Mouse (Mus musculus) lung, embryonic 16.5 days (tissue): ENCODE results near the gene Cdca3. TPM values are rescaled to one million over a fixed set of nuclear protein-coding genes. Genes with fewer than 3 reads are reported as not detected.
A peak's percentile ranks its signal among the peaks of the same experiment; 100 is the strongest.

Experiments used
- ATAC-seq: fragments of 200-750 bp; cut with Nextera tagmentation; 2 replicates; pipeline ENCODE4 v1.8.0; 2017; ENCODE audit warnings: low read depth, mild to moderate bottlenecking, moderate library complexity
- H3K27ac ChIP-seq: fragments of 300-500 bp; sonication (generic); 2 replicates; pipeline ENCODE4 v1.5.1; 2014; ENCODE audit warnings: mild to moderate bottlenecking, control low read depth, low read length
- H3K27me3 ChIP-seq: fragments of 300-500 bp; sonication (generic); 2 replicates; pipeline ENCODE4 v1.6.1; 2014; ENCODE audit warnings: low read depth, low read length, mixed read lengths; ENCODE audit not compliant: control insufficient read depth, insufficient read depth
- H3K36me3 ChIP-seq: fragments of 300-500 bp; sonication (generic); 2 replicates; pipeline ENCODE4 v1.6.1; 2014; ENCODE audit warnings: low read length; ENCODE audit not compliant: control insufficient read depth, insufficient read depth
- H3K4me1 ChIP-seq: fragments of 300-500 bp; sonication (generic); replicated peaks from 2 replicates; pipeline ENCODE4 v1.6.1; 2014; ENCODE audit warnings: low read length, mixed read lengths; ENCODE audit not compliant: control insufficient read depth, insufficient read depth
- H3K4me2 ChIP-seq: fragments of 300-500 bp; sonication (generic); 2 replicates; pipeline ENCODE4 v1.6.1; 2014; ENCODE audit warnings: low read depth, low read length, control low read depth
- H3K4me3 ChIP-seq: fragments of 300-500 bp; sonication (generic); 2 replicates; pipeline ENCODE4 v1.5.1; 2014; ENCODE audit warnings: mild to moderate bottlenecking, low read length, control low read depth
- H3K9ac ChIP-seq: fragments of 300-500 bp; sonication (generic); 2 replicates; pipeline ENCODE4 v1.6.1; 2014; ENCODE audit warnings: low read length, control low read depth
- H3K9me3 ChIP-seq: fragments of 300-500 bp; sonication (generic); 2 replicates; pipeline ENCODE4 v1.6.1; 2016; ENCODE audit warnings: low read length; ENCODE audit not compliant: control insufficient read depth
- WGBS: fragments of 180-500 bp; shearing (Covaris S2); extraction: QIAGEN DNeasy Blood & Tissue Kit; methylation state at CpG from one replicate; pipeline ENCODE4 v1.1.7; 2014; 5-methylcytosine and 5-hydroxymethylcytosine counted together
- polyA plus RNA-seq: library from polyadenylated mRNA; unstranded; fragments of >200 nt; fragmentation: Nextera tagmentation; extraction: Ambion mirVana; gene quantifications from 2 replicates; pipeline ENCODE4 v1.2.1, GENCODE M21; 2015

Gene Cdca3
- polyA plus RNA-seq, result 175 and 176 TPM in 2 replicates

GRCm38 (mm10) chr6:124828868-124829798 is at the start of gene Cdca3, which contains the start of gene Usp5:
Gene Cdca3 (plus strand): TSS chr6:124829547.
Gene Usp5 (minus strand): TSS chr6:124829484.
- Histone ChIP-seq H3K4me1 (peaks cover 14% of the 10 kb centered on the region), H3K4me2 (peak within 1 kb of the TSS; percentile 83), H3K4me3 (peak within 1 kb of the TSS; percentile 76), H3K27me3 (no peaks in the 10 kb centered on the region), H3K36me3 (peaks cover 18% of the 10 kb centered on the region), H3K27ac (peak within 1 kb of the TSS; percentile 92), H3K9ac (peak within 1 kb of the TSS; percentile 85), H3K9me3 (no peaks in the 10 kb centered on the region)
- WGBS, result under 1% methylated on average over 55 of the region's 55 CpGs
- peak; percentile 95 for ATAC-seq

GRCm38 (mm10) chr6:124779984-124780416 is 49.3 kb upstream of the Cdca3 start:
- peak overlapping the region; percentile 51 for H3K4me3 ChIP-seq
- peaks cover 9% of the 10 kb centered on the region; the same call in 1 of the 2 replicates for H3K4me1 ChIP-seq
- peaks cover 2% of the 10 kb centered on the region; the same call in 1 of the 2 replicates for H3K27me3 ChIP-seq
- no peaks in the 10 kb centered on the region for H3K9me3 ChIP-seq
- peak; percentile 68 for ATAC-seq
- peak overlapping the region; percentile 59 for H3K9ac ChIP-seq
- peak overlapping the region; percentile 81 for H3K4me2 ChIP-seq
- 5% methylated on average over 10 of the region's 10 CpGs for WGBS
- H3K27ac ChIP-seq, result no peak overlapping the region
- H3K36me3 ChIP-seq, result no peaks in the 10 kb centered on the region

GRCm38 (mm10) chr6:124780917-124781316 is 48.4 kb upstream of the Cdca3 start:
- peaks cover 9% of the 10 kb centered on the region; the same call in 1 of the 2 replicates for H3K4me1 ChIP-seq
- WGBS, result 82% methylated on average over 7 of the region's 7 CpGs
- ATAC-seq, result no peak

GRCm38 (mm10) chr6:124782436-124782835 is 46.9 kb upstream of the Cdca3 start:
- Histone ChIP-seq H3K27ac (no peak overlapping the region; the same call in 1 of the 2 replicates), H3K4me1 (peaks cover 9% of the 10 kb centered on the region; the same call in 1 of the 2 replicates), H3K9me3 (no peaks in the 10 kb centered on the region), H3K36me3 (no peaks in the 10 kb centered on the region), H3K4me3 (peak overlapping the region; percentile 39), H3K4me2 (peak overlapping the region; percentile 46), H3K27me3 (peaks cover 2% of the 10 kb centered on the region; the same call in 1 of the 2 replicates), H3K9ac (peak overlapping the region; percentile 34; the same call in 1 of the 2 replicates)
- ATAC-seq, result peak; percentile 42; the same call in 1 of the 2 replicates
- WGBS, result 17% methylated on average over 6 of the region's 6 CpGs

More at GRCm38 (mm10) chr6:124780917-124781316, 48.4 kb upstream of the Cdca3 start:
- H3K27me3 ChIP-seq, result peaks cover 2% of the 10 kb centered on the region; the same call in 1 of the 2 replicates
- H3K4me2 ChIP-seq, result no peak overlapping the region
- no peak overlapping the region for H3K9ac ChIP-seq
- no peaks in the 10 kb centered on the region for H3K36me3 ChIP-seq
- H3K4me3 ChIP-seq, result no peak overlapping the region
- no peaks in the 10 kb centered on the region for H3K9me3 ChIP-seq
- no peak overlapping the region for H3K27ac ChIP-seq

GRCm38 (mm10) chr6:124786756-124787420 is 42.5 kb upstream of the Cdca3 start:
- Histone ChIP-seq H3K4me2 (no peak overlapping the region), H3K36me3 (no peaks in the 10 kb centered on the region), H3K27me3 (no peaks in the 10 kb centered on the region), H3K4me3 (no peak overlapping the region), H3K27ac (no peak overlapping the region), H3K9me3 (no peaks in the 10 kb centered on the region), H3K4me1 (0 out of 2 replicates have a peak, but pooled peaks cover 6% of the 10 kb centered on the region), H3K9ac (no peak overlapping the region)
- WGBS, result 50% methylated on average over 8 of the region's 8 CpGs
- ATAC-seq, result no peak

GRCm38 (mm10) chr6:124787722-124788121 is 41.6 kb upstream of the Cdca3 start:
- no peak overlapping the region for H3K9ac ChIP-seq
- WGBS, result 59% methylated on average over 10 of the region's 10 CpGs
- no peaks in the 10 kb centered on the region for H3K27me3 ChIP-seq
- no peak overlapping the region for H3K4me2 ChIP-seq
- H3K9me3 ChIP-seq, result no peaks in the 10 kb centered on the region
- no peak overlapping the region for H3K27ac ChIP-seq
- no peaks in the 10 kb centered on the region for H3K36me3 ChIP-seq
- H3K4me3 ChIP-seq, result no peak overlapping the region
- 0 out of 2 replicates have a peak, but pooled peaks cover under 1% of the 10 kb centered on the region for H3K4me1 ChIP-seq
- ATAC-seq, result no peak

- H3K27me3 ChIP-seq, result no peaks in the 10 kb centered on the region
- no peak for ATAC-seq
- WGBS, result 58% methylated on average over 4 of the region's 4 CpGs
- no peaks in the 10 kb centered on the region for H3K36me3 ChIP-seq
- H3K4me1 ChIP-seq, result no peaks in the 10 kb centered on the region
- H3K27ac ChIP-seq, result no peak overlapping the region
- no peak overlapping the region for H3K9ac ChIP-seq
- H3K4me3 ChIP-seq, result no peak overlapping the region
- H3K9me3 ChIP-seq, result no peaks in the 10 kb centered on the region
- no peak overlapping the region for H3K4me2 ChIP-seq
Measured at GRCm38 (mm10) chr6:124789519-124789918, 39.8 kb upstream of the Cdca3 start.

GRCm38 (mm10) chr6:124790121-124790520 is 39.2 kb upstream of the Cdca3 start:
- H3K9ac ChIP-seq, result no peak overlapping the region
- no peaks in the 10 kb centered on the region for H3K27me3 ChIP-seq
- ATAC-seq, result peak; percentile 47; the same call in 1 of the 2 replicates
- no peaks in the 10 kb centered on the region for H3K4me1 ChIP-seq
- H3K4me2 ChIP-seq, result no peak overlapping the region
- 42% methylated on average over 4 of the region's 4 CpGs for WGBS
- H3K4me3 ChIP-seq, result no peak overlapping the region
- peak overlapping the region; percentile 2; the same call in 1 of the 2 replicates for H3K27ac ChIP-seq
- H3K9me3 ChIP-seq, result no peaks in the 10 kb centered on the region
- H3K36me3 ChIP-seq, result no peaks in the 10 kb centered on the region
